Mouse (Mus musculus) hindbrain, embryonic 15.5 days (tissue): ENCODE results near the gene Lrsam1. TPM values are rescaled to one million over a fixed set of nuclear protein-coding genes. Genes with fewer than 3 reads are reported as not detected.
"Not testable (repeated sequence)": the region's sequence is repeated elsewhere in the genome, so short reads cannot be mapped to it uniquely, and the experiment has no call there.

Source experiments
- ATAC-seq: fragments of 200-750 bp; cut with Nextera tagmentation; 2 replicates; pipeline ENCODE4 v1.8.0; 2017; ENCODE audit warnings: low read depth, moderate number of reproducible peaks, moderate TSS enrichment; ENCODE audit not compliant: low FRiP score
- H3K27ac ChIP-seq: fragments of 300-500 bp; sonication (generic); replicated peaks from 2 replicates; pipeline ENCODE4 v1.5.1; 2015; ENCODE audit warnings: mild to moderate bottlenecking, inconsistent platforms
- H3K27me3 ChIP-seq: fragments of 300-500 bp; sonication (generic); 2 replicates; pipeline ENCODE4 v1.6.1; 2015; ENCODE audit warnings: control low read depth, inconsistent platforms
- H3K36me3 ChIP-seq: fragments of 300-500 bp; sonication (generic); 2 replicates; pipeline ENCODE4 v1.6.1; 2015; ENCODE audit warnings: control low read depth, inconsistent platforms
- H3K4me1 ChIP-seq: fragments of 300-500 bp; sonication (generic); replicated peaks from 2 replicates; pipeline ENCODE4 v1.6.1; 2015; ENCODE audit warnings: control low read depth, inconsistent platforms
- H3K4me2 ChIP-seq: fragments of 300-500 bp; sonication (generic); 2 replicates; pipeline ENCODE4 v1.6.1; 2015; ENCODE audit warnings: moderate library complexity, mild to moderate bottlenecking, inconsistent platforms
- H3K4me3 ChIP-seq: fragments of 300-500 bp; sonication (generic); 2 replicates; pipeline ENCODE4 v1.5.1; 2015; ENCODE audit warnings: mild to moderate bottlenecking, inconsistent platforms
- H3K9ac ChIP-seq: fragments of 300-500 bp; sonication (generic); 2 replicates; pipeline ENCODE4 v1.6.1; 2015; ENCODE audit warnings: inconsistent platforms
- H3K9me3 ChIP-seq: fragments of 300-500 bp; sonication (generic); 2 replicates; pipeline ENCODE4 v1.6.1; 2016; ENCODE audit warnings: control low read depth, inconsistent platforms
- WGBS: fragments of 180-500 bp; shearing (Covaris S2); methylation state at CpG from one replicate; pipeline ENCODE4 v1.1.7; 2015; 5-methylcytosine and 5-hydroxymethylcytosine counted together
- polyA plus RNA-seq: library from polyadenylated mRNA; unstranded; fragments of >200 nt; fragmentation: Nextera tagmentation; extraction: Ambion mirVana; gene quantifications from 2 replicates; pipeline ENCODE4 v1.2.1, GENCODE M21; 2015

The Lrsam1 gene
- polyA plus RNA-seq, result 22.6 and 25.2 TPM in 2 replicates

GRCm38 (mm10) chr2:32961192-32961995 lies at the start of gene Lrsam1, which contains the start of gene Rpl12:
Lrsam1 (minus strand) TSS chr2:32961614.
Rpl12 (plus strand) TSS chr2:32961559.
- Histone ChIP-seq H3K4me2 (peak within 1 kb of the TSS; percentile 88), H3K4me1 (peaks cover 38% of the 10 kb centered on the region), H3K27me3 (no peaks in the 10 kb centered on the region), H3K4me3 (peak within 1 kb of the TSS; percentile 67), H3K27ac (peak within 1 kb of the TSS; percentile 75), H3K36me3 (peaks cover 29% of the 10 kb centered on the region), H3K9ac (peak within 1 kb of the TSS; percentile 80), H3K9me3 (no peaks in the 10 kb centered on the region)
- 3% methylated on average over 55 of the region's 55 CpGs for WGBS
- peak; percentile 94 for ATAC-seq

- H3K9ac ChIP-seq, H3K4me3 ChIP-seq, H3K27me3 ChIP-seq, H3K27ac ChIP-seq, H3K4me1 ChIP-seq, H3K9me3 ChIP-seq, H3K4me2 ChIP-seq, ATAC-seq: not testable (repeated sequence)
- WGBS, result 89% methylated on average over 4 of the region's 4 CpGs
- peaks cover 38% of the 10 kb centered on the region for H3K36me3 ChIP-seq
Observed at GRCm38 (mm10) chr2:33009055-33009454, 47.6 kb upstream of the Lrsam1 start.

- ATAC-seq, result no peak
Observed at GRCm38 (mm10) chr2:33005041-33005440, 43.6 kb upstream of the Lrsam1 start.

GRCm38 (mm10) chr2:33002144-33002543 lies 40.7 kb upstream of the Lrsam1 start:
- Histone ChIP-seq H3K9me3 (no peaks in the 10 kb centered on the region), H3K4me1 (no peaks in the 10 kb centered on the region), H3K36me3 (peaks cover 35% of the 10 kb centered on the region), H3K27ac (no peak overlapping the region), H3K4me2 (no peak overlapping the region), H3K27me3 (no peaks in the 10 kb centered on the region), H3K9ac (no peak overlapping the region), H3K4me3 (no peak overlapping the region)
- no peak for ATAC-seq
- WGBS, result 87% methylated on average over 7 of the region's 7 CpGs

More at GRCm38 (mm10) chr2:33005041-33005440, 43.6 kb upstream of the Lrsam1 start:
- Histone ChIP-seq H3K4me1 (no peaks in the 10 kb centered on the region), H3K9me3 (no peaks in the 10 kb centered on the region), H3K27me3 (no peaks in the 10 kb centered on the region), H3K27ac (no peak overlapping the region), H3K4me2 (no peak overlapping the region), H3K9ac (no peak overlapping the region), H3K4me3 (no peak overlapping the region), H3K36me3 (peaks cover 38% of the 10 kb centered on the region)
- 63% methylated on average over 5 of the region's 5 CpGs for WGBS

GRCm38 (mm10) chr2:32999752-33000151 lies 38.3 kb upstream of the Lrsam1 start:
- H3K27ac ChIP-seq, result no peak overlapping the region
- no peak overlapping the region for H3K9ac ChIP-seq
- ATAC-seq, result no peak
- no peak overlapping the region for H3K4me3 ChIP-seq
- peaks cover 16% of the 10 kb centered on the region for H3K36me3 ChIP-seq
- no peaks in the 10 kb centered on the region for H3K27me3 ChIP-seq
- no peaks in the 10 kb centered on the region for H3K9me3 ChIP-seq
- no peak overlapping the region for H3K4me2 ChIP-seq
- no peaks in the 10 kb centered on the region for H3K4me1 ChIP-seq
- WGBS, result 98% methylated on average over 2 of the region's 2 CpGs

GRCm38 (mm10) chr2:32997792-32998191 lies 36.4 kb upstream of the Lrsam1 start:
- WGBS, result 82% methylated on average over 4 of the region's 4 CpGs
- no peaks in the 10 kb centered on the region for H3K9me3 ChIP-seq
- no peaks in the 10 kb centered on the region for H3K4me1 ChIP-seq
- H3K27ac ChIP-seq, result no peak overlapping the region
- no peak for ATAC-seq
- no peak overlapping the region for H3K4me2 ChIP-seq
- H3K4me3 ChIP-seq, result no peak overlapping the region
- H3K9ac ChIP-seq, result no peak overlapping the region
- H3K27me3 ChIP-seq, result no peaks in the 10 kb centered on the region
- peaks cover 7% of the 10 kb centered on the region; the same call in 1 of the 2 replicates for H3K36me3 ChIP-seq

- Histone ChIP-seq H3K36me3 (peaks cover 5% of the 10 kb centered on the region; the same call in 1 of the 2 replicates), H3K4me2 (no peak overlapping the region), H3K27ac (no peak overlapping the region), H3K4me3 (no peak overlapping the region), H3K4me1 (no peaks in the 10 kb centered on the region), H3K9ac (no peak overlapping the region), H3K27me3 (no peaks in the 10 kb centered on the region), H3K9me3 (no peaks in the 10 kb centered on the region)
- WGBS, result 59% methylated on average over 6 of the region's 6 CpGs
- no peak for ATAC-seq
Observed at GRCm38 (mm10) chr2:32997081-32997480, 35.7 kb upstream of the Lrsam1 start.

GRCm38 (mm10) chr2:32992130-32992529 lies 30.7 kb upstream of the Lrsam1 start:
- peaks cover 18% of the 10 kb centered on the region; the same call in 1 of the 2 replicates for H3K36me3 ChIP-seq
- no peaks in the 10 kb centered on the region for H3K27me3 ChIP-seq
- no peaks in the 10 kb centered on the region for H3K9me3 ChIP-seq
- no peak overlapping the region for H3K4me3 ChIP-seq
- 73% methylated on average over 6 of the region's 6 CpGs for WGBS
- no peak overlapping the region for H3K9ac ChIP-seq
- no peak for ATAC-seq
- H3K4me2 ChIP-seq, result no peak overlapping the region
- H3K4me1 ChIP-seq, result no peaks in the 10 kb centered on the region
- H3K27ac ChIP-seq, result no peak overlapping the region

- Histone ChIP-seq H3K36me3 (peaks cover 25% of the 10 kb centered on the region), H3K9me3 (no peaks in the 10 kb centered on the region), H3K4me2 (no peak overlapping the region), H3K4me1 (no peaks in the 10 kb centered on the region), H3K27ac (no peak overlapping the region), H3K9ac (no peak overlapping the region), H3K27me3 (no peaks in the 10 kb centered on the region), H3K4me3 (no peak overlapping the region)
- WGBS, result 56% methylated on average over 13 of the region's 13 CpGs
- no peak for ATAC-seq
Observed at GRCm38 (mm10) chr2:32990167-32990832, 28.9 kb upstream of the Lrsam1 start.

- Histone ChIP-seq H3K4me1 (no peaks in the 10 kb centered on the region), H3K4me2 (no peak overlapping the region), H3K9ac (no peak overlapping the region), H3K27ac (no peak overlapping the region), H3K27me3 (no peaks in the 10 kb centered on the region), H3K9me3 (no peaks in the 10 kb centered on the region), H3K36me3 (peaks cover 25% of the 10 kb centered on the region), H3K4me3 (no peak overlapping the region)
- no peak for ATAC-seq
- 80% methylated on average over 3 of the region's 3 CpGs for WGBS
Observed at GRCm38 (mm10) chr2:32989376-32989775, 28.0 kb upstream of the Lrsam1 start.

- WGBS, result 57% methylated on average over 8 of the region's 8 CpGs
- Histone ChIP-seq H3K4me3 (no peak overlapping the region), H3K4me2 (no peak overlapping the region), H3K27ac (no peak overlapping the region), H3K9ac (no peak overlapping the region), H3K36me3 (peaks cover 12% of the 10 kb centered on the region), H3K9me3 (no peaks in the 10 kb centered on the region), H3K27me3 (no peaks in the 10 kb centered on the region), H3K4me1 (peaks cover 12% of the 10 kb centered on the region)
- ATAC-seq, result no peak
Observed at GRCm38 (mm10) chr2:32985844-32986243, 24.4 kb upstream of the Lrsam1 start.

GRCm38 (mm10) chr2:32983617-32984016 lies 22.2 kb upstream of the Lrsam1 start:
- peaks cover 9% of the 10 kb centered on the region for H3K36me3 ChIP-seq

More at GRCm38 (mm10) chr2:32983617-32984016, 22.2 kb upstream of the Lrsam1 start:
- H3K4me1 ChIP-seq, result peaks cover 22% of the 10 kb centered on the region
- WGBS, result 68% methylated on average over 6 of the region's 6 CpGs
- H3K27ac ChIP-seq, result no peak overlapping the region
- no peak overlapping the region for H3K4me3 ChIP-seq
- ATAC-seq, result no peak
- no peaks in the 10 kb centered on the region for H3K9me3 ChIP-seq
- no peaks in the 10 kb centered on the region for H3K27me3 ChIP-seq
- H3K4me2 ChIP-seq, result no peak overlapping the region
- no peak overlapping the region for H3K9ac ChIP-seq
